Mouse (Mus musculus) brain, embryonic 18.5 days (tissue): Measurements from ENCODE around the gene Shld2.

Experiments used
- DNase-seq: peaks from one replicate; pipeline ENCODE4 v3.0.0-alpha.2; 2012; ENCODE audit warnings: low read depth, low spot score

Shld2 gene

DNA sequence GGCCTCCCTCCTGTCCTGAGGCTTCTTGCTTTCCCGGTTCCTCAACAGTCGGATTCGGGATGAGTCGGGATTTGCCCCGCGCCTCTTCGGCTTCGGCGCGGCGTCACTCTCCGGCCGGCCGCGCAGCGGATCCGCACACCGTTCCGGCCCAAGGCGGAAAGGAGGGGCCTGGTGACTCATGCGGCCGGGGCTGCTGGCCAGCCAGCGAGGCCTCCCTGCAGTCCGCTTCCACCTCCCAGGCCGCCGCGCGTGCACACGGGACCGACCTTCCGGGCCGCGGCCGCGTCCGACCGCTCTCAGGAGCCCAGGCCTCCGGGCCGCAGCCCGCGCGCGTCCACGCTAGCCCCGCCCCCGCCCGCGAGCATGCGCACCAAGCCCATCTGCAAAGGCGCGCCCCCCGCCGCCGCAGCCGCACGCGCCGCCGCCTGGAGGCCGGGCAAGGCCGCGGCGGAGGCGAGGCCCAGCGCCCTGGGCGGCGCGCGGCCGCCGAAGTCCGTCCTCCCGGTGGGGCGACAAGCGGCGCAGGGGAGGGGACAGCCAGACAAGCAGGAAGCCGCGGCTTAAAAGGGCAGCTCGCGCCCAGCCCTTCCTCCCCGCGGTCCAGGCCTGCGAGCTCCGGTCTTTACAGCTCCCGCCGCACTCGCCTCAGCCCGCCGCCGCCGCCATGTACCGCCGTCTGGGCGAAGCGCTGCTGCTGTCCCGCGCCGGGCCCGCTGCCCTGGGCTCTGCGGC lies at the start of gene Shld2, which contains the start of gene Glud1:
TSS of gene Shld2 (minus strand) at position 260 of the 732 bp plus-strand sequence.
TSS of gene Glud1 (plus strand) at position 494 of the 732 bp plus-strand sequence.
- peak; percentile 82 for DNase-seq

DNA sequence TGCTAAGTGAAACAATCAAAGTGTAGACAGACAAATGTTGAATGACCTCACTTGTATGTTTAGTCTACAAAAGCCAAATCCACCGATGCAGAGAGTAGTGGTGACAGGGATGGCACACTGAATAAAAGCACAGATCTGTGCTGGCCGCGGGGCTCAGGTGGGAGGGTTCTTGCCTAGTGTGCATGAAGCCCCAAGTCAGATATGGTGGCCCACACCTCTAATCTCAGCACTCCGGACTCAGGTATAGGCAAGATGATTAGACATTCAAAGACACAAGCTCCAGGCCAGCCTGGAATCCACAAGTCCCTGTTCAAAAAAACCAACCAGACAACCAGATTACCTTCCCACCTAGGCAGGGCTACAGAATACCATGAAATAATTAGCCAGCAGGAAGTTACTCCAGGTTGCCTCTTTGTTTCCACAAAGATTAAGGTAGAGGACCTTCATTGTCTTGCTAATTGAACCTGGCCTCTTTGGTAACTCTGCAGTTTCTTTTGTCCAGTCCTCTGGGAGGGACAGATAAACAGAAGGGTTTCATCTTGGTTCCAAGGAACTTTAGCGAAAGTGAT lies 49.5 kb upstream of the Shld2 start:
- no peak for DNase-seq

DNA sequence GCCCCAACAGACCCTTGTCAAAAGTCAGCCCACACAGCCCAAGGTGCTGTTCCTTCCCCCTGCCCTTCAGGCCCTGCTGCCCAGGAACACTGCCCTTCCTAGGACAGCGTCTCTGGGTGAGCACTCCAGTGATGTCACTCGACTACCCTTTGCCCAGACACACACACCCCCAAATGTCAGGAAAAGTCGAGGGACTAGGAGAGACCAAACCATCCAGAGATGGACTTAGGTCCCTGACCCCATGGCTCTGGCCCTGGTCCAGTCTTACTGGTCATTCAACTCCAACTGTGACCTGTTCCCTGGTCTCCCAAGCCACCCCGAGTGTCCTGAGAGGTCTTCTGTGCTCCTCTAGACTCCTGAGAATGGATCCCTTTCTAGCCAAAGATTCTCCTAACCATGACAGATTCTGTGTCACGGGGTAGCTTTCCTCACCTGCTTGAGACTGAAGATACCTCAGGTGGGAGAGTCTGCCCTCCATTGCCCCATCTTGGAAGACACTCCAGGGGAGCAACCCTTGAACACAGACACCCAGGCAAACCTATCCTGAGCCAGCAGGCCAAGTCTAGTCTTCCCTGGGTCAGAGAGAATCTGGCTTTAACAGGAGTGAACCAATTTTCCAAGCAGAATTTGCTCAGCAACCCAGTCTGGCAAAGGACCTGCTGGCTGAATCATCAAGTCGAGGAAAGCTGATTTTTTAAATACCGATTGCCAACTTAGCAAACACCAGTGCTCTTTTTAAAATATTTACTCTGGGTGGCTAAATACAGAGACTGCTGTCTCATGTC lies 47.6 kb upstream of the Shld2 start:
- DNase-seq: no peak

DNA sequence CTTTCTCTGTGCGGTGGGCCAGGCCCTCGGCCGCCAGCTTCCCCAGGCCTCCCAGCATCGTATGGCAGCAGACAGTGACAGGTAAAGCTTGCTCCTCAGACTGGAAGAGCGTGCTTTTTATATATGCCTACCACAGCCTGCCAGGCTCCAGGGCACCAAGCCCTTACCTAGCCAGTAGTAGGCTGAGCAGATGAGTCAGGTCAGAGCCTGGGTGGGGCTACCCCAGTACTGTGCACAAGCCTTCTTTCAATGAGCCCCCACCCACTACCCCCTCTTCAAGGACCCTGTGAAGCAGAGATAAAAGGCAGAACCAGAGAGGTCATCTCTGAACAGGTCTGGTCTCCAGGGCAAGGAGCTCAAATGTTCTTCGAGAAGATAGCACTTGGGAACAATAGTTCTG lies 45.0 kb upstream of the Shld2 start, which contains the start of gene Fam25c:
TSS of gene Fam25c (minus strand) at position 133 of the 400 bp plus-strand sequence.
- no peak for DNase-seq

DNA sequence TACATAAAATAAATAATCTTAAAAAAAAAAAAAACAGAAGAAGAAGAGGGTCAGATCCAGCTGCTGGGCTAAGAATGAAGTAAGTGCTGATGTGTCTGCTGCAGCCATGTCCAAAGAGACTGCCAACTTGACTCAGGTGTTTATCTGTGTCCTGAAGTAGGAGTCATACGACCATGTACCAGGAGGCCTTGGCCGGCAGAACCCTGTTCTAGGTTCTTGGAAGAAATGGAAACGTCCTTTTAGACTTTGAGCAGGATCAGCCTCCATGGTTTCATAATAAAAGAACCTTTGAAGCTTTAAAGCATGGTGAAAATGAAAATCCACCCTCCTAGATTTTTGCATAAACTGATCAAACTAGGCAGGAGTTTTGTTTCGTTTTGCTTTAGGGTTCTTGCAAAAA lies 44.2 kb upstream of the Shld2 start:
- DNase-seq: no peak

DNA sequence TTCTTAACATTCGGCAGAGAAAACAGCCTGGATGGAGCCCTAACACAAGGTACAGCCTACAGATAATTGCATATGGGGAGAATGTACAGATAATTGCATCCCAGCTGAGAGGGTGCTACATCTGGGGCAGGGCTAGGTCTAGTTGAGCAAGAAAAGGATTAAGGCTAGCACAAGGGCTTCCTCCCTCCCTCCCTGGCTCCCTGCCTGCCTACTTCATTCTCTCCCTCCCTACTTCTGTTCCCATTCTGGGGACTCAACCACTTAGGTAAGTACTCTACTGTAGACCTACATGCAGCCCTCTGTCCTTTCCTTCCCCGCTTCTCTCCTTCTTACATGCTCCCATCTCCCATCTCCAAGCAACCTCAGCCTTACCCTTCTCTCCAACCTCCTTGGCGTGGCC lies 43.0 kb upstream of the Shld2 start:
- no peak for DNase-seq

DNA sequence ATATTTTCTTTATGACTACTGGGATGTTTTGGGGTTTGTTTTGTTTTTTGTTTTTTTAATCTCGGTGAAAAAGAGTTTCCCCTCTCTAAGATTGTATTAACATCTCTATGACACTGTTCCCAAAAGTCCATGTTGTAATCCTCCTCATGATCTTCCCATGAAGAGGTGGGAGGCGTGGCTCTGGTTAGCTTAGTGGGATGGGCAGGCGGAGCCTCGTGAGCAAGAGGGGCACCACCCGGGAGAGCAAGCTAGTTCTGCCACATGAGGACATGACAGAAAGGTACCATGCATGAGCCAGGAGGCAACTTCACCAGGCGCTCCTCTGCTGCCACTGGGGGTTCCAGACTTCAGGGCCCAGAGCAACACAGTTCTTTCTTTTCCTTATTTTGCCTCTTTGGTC lies 42.2 kb upstream of the Shld2 start:
- DNase-seq: no peak

DNA sequence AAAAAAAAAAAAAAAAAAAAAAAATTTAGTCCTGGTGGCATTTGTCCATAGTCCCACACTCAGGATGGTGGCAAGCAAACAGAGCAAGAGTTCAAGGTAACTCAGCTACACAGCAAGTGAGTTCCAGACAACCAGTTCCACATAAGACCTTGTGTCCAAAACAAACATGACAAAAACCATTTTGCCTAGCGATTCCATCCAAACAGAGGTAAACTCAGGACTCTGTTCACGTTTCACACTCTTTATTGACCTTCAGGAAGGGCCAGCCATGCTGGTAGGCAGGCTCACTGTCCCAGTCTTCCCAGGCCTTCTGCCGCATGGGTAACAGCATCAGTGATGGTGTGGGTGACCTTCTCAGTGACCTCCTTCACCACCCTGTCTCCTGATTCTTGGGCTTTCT lies 41.4 kb upstream of the Shld2 start:
- DNase-seq: no peak

DNA sequence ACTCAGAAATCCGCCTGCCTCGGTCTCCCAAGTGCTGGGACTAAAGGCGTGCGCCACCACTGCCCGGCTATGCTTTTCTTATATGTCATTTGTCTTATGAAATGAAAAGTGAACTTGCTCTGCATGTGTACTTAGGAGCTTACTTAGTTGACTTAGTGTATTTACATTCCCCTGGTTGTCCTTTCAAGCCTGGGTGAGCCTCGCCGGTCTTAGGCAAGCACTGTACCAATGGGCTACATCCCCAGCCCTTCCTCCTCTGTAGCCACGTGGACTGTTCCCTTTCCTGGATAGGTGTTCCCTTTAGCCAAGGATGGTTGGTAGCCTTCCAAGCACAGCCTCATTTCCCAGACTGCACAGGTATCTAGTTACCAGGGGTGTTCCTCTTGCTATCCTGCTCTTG lies 38.7 kb upstream of the Shld2 start:
- DNase-seq: no peak

DNA sequence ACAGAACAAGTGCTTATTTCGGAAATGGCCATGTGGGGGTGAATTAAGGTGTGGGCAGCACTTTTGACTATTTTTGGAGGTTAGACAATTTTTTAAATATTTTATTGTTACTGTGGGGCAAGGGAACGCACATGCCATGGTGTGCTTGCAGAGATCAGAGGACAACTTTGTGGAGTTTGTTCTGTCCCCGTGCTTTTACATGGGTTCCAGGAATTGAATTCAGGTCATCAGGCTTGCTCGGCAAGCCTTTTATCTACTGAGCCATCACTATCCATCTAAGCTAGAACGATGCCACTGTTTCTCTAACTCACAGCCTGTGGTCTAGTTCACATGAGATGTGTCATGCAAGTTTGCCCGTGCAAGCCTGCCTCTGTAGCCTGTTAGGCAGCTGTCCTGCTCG lies 38.0 kb upstream of the Shld2 start:
- no peak for DNase-seq

DNA sequence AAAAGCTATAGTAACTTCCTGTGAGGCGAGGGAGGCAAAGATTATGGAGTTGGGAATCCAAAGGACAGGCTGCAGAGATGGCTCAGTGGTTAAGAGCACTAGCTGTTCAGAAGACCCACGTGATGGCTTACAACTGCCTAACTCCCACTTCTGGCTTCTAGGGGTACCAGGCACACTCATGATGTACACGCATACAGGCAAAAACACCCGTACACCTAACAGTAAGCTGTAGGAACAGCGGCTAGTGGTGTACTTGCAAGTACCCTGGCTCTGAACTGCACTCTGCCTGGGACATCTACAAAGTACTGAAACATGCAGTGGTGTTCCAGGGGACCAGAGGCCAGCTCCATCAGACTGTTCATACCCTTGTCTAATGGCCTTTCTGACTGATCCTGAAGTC lies 36.8 kb upstream of the Shld2 start:
- no peak for DNase-seq

DNA sequence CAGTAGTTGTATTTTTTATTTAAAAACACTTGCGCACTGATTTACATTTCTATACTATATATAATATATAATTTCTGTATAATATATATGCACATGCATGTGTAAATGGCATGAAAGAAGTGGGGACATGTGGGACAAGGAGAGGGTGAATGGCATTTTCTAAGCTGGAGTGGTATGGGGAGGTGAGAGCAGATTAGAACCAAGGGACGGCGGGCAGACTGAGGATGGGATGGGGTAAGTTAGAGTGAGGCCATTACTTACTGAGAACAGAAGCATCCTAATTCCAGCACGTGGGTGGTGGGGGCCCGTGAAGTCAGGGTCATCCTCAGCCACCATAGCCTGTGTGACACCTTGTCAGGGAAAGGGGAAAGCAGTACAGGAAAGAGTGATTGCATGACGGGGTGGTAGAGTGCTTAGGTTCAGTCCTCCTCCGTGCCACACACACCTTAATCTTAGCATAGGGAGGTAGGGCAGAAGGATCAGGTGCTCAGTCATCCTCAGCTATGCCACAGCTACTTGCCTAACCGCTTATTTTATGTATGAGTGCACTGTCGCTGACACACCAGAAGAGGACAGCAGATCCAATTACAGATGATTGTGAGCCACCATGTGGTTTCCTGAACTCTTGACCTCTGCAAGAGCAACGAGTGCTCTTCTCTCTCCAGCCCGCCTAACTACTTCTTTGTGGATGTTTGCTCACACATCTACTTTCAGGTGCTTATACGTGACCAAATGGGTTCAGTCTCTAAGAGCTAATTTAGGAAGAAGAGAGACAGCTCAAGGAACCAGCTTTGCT lies 35.7 kb upstream of the Shld2 start:
- DNase-seq: no peak

DNA sequence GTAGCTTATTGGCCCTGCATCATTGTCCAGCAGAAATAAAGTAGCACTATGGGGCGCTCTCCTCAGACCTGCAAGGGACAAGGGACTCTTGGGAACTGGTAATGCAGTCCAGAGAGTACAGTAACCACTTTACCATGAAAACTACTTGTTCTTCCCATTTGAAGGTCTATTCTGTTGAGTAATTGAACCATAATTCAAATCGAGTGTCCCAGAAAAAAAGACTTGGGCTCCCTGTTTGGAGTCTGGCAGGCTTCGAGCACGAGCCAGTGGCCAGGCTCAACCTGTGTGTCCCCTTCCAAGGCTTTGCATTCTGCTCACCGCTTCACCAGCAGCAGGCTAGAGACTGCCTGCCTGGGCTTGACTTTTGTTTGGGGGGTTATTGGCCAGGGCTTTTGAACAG lies 34.1 kb upstream of the Shld2 start:
- no peak for DNase-seq

DNA sequence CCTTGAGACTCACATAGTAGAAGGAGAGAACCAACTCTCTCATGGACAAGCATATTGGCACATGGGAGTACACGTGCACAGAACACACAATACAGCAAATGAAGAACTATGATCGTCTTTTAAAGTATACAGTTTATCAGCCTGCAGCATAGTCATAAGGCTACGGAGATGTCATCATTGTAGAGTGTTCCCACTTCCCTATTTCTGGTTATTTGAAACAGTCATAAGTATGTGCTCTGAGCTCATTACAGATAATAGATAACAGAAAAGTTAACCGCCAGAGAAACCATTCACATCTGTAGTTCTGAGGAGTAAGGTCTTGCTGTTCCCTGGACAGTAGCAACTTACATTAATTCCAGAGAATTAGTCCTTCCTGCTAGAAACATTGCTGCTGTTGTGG lies 32.8 kb upstream of the Shld2 start:
- no peak for DNase-seq

DNA sequence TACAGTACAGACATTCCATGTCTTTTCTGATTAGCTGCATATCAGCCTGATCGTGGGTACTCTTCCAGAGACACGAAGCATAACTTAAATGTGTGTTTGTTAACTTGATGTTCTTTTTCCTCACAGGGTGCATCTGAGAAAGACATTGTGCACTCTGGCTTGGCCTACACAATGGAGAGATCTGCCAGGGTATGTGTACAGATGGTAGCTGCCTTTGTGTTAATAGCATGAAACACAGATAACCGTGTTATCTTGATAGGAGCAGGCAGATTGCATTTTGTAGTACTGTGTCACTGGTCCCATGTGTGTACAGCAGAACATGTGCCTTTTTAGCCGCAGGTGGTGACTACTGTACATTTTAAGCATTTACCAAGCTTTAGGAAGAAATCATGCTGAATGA lies 31.7 kb upstream of the Shld2 start:
- no peak for DNase-seq

DNA sequence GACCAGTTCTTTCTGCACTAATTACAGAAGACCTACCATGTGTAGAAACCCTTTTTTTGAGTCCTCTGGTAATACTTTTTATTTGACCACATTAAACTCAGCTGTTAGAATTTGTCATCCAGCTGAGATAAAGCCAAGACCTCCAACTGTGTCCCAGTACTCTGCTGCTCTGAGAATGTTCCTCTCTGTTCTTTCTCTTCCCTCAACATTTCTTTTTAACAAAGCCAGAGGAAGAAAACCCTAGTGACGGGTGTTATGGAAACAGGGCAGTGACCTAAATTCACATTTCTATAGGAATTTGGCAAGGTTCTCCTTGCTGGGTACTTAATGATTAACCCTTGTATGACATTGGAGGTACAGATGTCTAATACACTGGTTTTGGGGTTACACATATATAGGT lies 29.2 kb upstream of the Shld2 start:
- DNase-seq: no peak

DNA sequence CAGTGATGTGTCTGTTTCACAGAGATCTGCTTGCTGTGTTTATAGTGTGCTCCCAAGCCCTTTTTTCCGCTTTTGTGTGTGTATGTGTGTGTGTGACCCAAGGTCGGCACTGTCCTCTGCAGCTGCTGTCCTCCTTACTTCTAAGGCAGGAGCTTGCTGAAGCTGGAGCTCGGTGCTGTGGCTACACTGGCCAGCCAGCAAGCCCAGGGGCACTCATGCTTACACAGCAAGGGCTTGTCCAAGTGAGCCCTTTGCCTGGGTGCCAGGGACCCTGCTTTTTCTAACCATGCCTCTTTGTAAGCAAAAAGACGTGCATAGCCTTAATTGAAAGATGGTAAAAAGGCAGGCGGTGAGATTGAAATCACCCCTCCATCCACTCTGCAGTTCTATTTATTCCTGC lies 22.2 kb upstream of the Shld2 start:
- DNase-seq: peak; percentile 52

DNA sequence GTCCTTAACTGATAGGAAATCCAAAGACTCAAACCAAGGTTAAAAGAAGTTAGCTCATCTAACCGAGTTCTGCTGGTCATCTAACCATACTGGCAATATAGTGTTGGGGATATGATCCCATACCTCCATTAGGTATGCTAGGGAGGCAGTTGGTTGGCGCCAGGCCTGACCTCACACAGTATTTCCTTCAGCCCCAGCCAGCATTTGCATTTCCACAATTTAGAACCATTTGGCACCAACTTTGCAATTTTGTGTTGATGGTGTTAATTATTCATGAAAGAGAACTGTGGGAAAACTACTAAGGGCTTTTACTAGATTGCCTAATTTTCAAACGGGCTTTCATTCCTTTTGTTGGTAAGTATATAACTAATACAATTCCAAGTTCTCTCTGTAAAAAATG lies 21.6 kb upstream of the Shld2 start:
- DNase-seq: peak; percentile 43

DNA sequence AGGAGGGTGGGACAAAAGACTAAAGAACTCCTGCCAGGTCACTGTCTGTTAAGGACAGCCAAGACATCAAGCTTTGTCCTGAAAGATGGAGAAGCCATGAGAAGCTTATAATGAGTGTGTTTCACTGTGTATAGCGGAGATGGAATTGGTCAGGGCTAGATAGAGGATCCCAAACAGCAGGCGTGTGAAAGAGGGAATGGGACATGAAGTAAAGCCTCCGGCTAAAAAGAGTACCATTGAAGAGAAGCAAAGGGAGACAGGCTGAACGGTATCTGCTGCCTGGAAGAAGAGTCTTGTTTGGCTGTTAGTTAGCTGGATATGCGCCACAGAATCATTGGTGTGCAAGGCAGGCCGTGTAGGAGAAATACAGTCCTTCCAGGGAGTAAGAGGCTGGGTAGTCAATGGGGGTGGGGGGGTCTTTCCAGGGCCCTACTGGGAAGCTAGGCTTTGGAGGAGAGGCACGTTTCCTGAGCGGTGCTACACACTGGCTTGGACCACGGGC lies 20.4 kb upstream of the Shld2 start:
- peak; percentile 40 for DNase-seq

DNA sequence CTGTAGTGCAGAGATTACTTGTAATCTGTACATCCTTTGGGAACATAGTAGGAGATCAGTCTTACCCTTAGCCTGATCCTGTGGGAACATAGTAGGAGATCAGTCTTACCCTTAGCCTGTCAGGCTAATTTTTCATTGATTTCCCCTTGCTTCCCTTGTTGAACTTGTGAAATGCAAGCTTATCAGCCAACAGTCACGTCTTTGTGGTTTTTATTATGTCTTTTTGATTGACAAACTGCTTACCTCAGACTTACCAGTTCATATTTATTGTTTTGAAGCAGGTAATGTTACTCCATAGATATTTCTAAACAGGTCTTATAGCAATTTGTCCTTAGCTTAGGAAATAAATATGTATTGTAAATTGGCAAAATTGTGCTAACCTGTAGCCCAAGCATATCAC lies 17.3 kb upstream of the Shld2 start:
- no peak for DNase-seq

DNA sequence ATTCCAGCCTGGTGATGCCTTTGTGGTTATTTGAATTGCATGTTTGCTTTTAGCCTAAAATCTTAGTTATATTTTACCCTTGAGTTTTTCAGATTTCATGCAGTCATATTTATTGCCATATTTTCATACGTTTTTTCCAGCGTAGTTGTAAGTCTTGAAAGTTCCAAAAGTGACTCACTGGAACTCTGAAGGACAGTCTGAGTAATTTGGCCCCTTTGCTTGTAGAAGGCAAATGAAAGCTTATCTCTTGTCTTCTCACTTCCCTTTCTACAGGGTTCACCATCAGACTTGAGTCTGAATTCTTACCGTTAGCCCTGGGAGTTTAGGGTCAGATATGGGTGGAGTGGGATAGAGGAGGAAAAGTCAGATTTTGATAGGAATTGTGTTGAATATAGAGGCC lies 16.3 kb upstream of the Shld2 start:
- DNase-seq: no peak

DNA sequence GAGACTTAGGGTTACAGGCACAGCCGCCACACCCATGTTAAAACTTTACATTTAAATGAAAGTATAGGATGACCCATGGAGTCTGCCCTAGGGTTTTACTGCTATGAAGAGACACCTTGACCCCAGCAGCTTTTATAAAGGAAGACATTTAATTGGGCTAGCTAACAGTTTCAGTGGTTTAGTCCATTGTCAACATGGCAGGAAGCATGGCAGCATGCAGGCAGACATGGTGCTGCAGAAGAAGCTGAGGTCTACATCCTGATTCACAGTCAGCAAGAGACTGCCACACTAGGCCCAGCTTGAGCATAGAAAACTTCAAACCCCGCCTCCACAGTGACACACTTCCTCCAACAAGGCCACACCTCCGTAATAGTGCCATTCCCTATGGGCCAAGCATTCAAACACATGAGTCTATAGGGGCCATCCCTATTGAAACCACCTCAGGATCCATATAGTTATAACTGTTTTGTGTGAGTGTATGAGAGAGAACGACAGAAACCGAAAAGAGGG lies 13.3 kb upstream of the Shld2 start:
- DNase-seq: no peak
